Mouse (Mus musculus): ENCODE measurements around the gene Iqgap2. TPM values are rescaled to one million over a fixed set of nuclear protein-coding genes. Genes with fewer than 3 reads are reported as not detected.

The Iqgap2 gene
- total RNA-seq, 2 experiments from 2014 or later = 33.5 to 39.5 TPM

Other genes with a start within 250 kb of the Iqgap2 start
- 2.1 TPM in 1 of 2 replicates, not detected in the other for gene F2rl2, start 195.1 kb downstream of the Iqgap2 start, total RNA-seq (2015; ENCODE audit: low replicate concordance)
- 0.15 TPM in 1 of 2 replicates, not detected in the other for gene F2rl2, start 195.1 kb downstream of the Iqgap2 start, total RNA-seq (2017; ENCODE audit: low replicate concordance)
- 1.7 TPM in 1 of 2 replicates, not detected in the other for gene Gm20075, start 189.5 kb upstream of the Iqgap2 start, total RNA-seq (2015; ENCODE audit: low replicate concordance)
- 1.1 and 6.4 TPM in 2 replicates for gene Gm20075, start 189.5 kb upstream of the Iqgap2 start, total RNA-seq (2017; ENCODE audit: low replicate concordance)
- not detected in 2 replicates for gene Gm17190, start 190.1 kb upstream of the Iqgap2 start, total RNA-seq (2015; ENCODE audit: low replicate concordance)
- gene Gm17190, start 190.1 kb upstream of the Iqgap2 start, total RNA-seq (2017; ENCODE audit: low replicate concordance) = not detected in 2 replicates
- gene Sv2c, start 240.7 kb upstream of the Iqgap2 start, total RNA-seq (2015; ENCODE audit: low replicate concordance) = not detected in 2 replicates
- not detected in 2 replicates for gene Sv2c, start 240.7 kb upstream of the Iqgap2 start, total RNA-seq (2017; ENCODE audit: low replicate concordance)

Data from erythroid progenitor cell, adult 5-6 weeks (primary cell).